Mouse (Mus musculus): ENCODE results near the gene Mlec. TPM values are rescaled to one million over a fixed set of nuclear protein-coding genes. Genes with fewer than 3 reads are reported as not detected.

The Mlec gene
- 95.4 TPM for polyA plus RNA-seq (2017; shearing (Covaris generic))

GRCm38 (mm10) chr5:115158040-115158983 is at the start of gene Mlec:
TSS of gene Mlec (minus strand) at chr5:115158179.

GRCm38 (mm10) chr5:115193669-115194625 is 36.0 kb upstream of the Mlec start, which contains the start of gene Cabp1:
TSS of gene Cabp1 (minus strand) at chr5:115194381.

GRCm38 (mm10) chr5:115134234-115135165 is 23.5 kb downstream of the Mlec start, which contains the start of gene Unc119b:
TSS of gene Unc119b (minus strand) at chr5:115134975.

DNA sequence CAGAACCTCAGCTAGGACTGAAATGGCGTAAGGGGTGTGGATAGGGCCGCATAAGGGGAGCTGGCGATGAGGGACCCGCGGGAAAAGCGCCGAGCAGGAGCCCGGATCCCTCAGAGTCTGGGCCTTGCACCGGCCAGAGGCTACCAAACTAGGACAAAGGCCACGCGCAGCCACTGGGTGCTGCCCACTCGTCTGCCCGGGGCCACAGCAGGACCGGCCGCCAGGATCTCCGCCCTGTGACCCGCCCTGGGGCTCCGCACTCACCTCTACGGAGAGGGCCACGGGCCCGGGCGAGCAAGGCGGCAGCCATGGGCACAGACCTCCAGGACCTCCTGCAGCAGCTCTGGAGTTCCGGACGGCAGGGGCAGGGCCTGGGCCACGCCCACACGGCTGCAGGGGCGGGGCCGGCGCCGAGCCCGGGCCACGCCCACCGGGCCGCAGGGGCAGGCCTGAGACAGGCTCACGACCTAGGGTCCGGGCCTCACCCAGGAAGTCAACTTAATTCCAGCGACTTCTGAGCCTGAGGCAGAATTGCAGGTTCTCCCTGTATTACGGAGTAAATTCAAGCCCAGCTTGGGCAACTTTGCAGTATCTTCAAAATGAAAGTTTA is 38.9 kb downstream of the Mlec start, which contains the start of gene Acads:
Gene Acads, minus strand, starts transcription at position 386 of the 610 bp plus-strand sequence.

GRCm38 (mm10) chr5:115098195-115098594 is 59.8 kb downstream of the Mlec start, which contains the start of gene Gm10401:
TSS of gene Gm10401 (minus strand) at chr5:115098295.

Other genes starting within 250 kb of the Mlec start
- 7.4 TPM for gene Oasl1, start 234.9 kb downstream of the Mlec start, polyA plus RNA-seq (2017; shearing (Covaris generic))
- gene 2210016L21Rik, start 216.0 kb downstream of the Mlec start, polyA plus RNA-seq (2017; shearing (Covaris generic)) = 43.9 TPM
- gene Hnf1a, start 187.1 kb downstream of the Mlec start, polyA plus RNA-seq (2017; shearing (Covaris generic)) = 0.06 TPM
- 69.4 TPM for gene Sppl3, start 147.0 kb downstream of the Mlec start, polyA plus RNA-seq (2017; shearing (Covaris generic))
- gene Gm10401, start 59.9 kb downstream of the Mlec start, polyA plus RNA-seq (2017; shearing (Covaris generic)) = not detected
- 37.5 TPM for gene Acads, start 38.8 kb downstream of the Mlec start, polyA plus RNA-seq (2017; shearing (Covaris generic))
- 53.0 TPM for gene Unc119b, start 23.2 kb downstream of the Mlec start, polyA plus RNA-seq (2017; shearing (Covaris generic))
- gene Cabp1, start 36.2 kb upstream of the Mlec start, polyA plus RNA-seq (2017; shearing (Covaris generic)) = 0.55 TPM
- 192 TPM for gene Pop5, start 77.7 kb upstream of the Mlec start, polyA plus RNA-seq (2017; shearing (Covaris generic))
- 131 TPM for gene Rnf10, start 114.7 kb upstream of the Mlec start, polyA plus RNA-seq (2017; shearing (Covaris generic))
- gene Coq5, start 121.5 kb upstream of the Mlec start, polyA plus RNA-seq (2017; shearing (Covaris generic)) = 38.0 TPM
- 468 TPM for gene Dynll1, start 142.8 kb upstream of the Mlec start, polyA plus RNA-seq (2017; shearing (Covaris generic))
- 154 TPM for gene Srsf9, start 169.0 kb upstream of the Mlec start, polyA plus RNA-seq (2017; shearing (Covaris generic))
- gene Gatc, start 183.0 kb upstream of the Mlec start, polyA plus RNA-seq (2017; shearing (Covaris generic)) = 27.5 TPM
- gene Triap1, start 183.0 kb upstream of the Mlec start, polyA plus RNA-seq (2017; shearing (Covaris generic)) = 48.4 TPM
- gene Cox6a1, start 190.8 kb upstream of the Mlec start, polyA plus RNA-seq (2017; shearing (Covaris generic)) = 526 TPM

Measured in CD4-positive, CD25-positive, alpha-beta regulatory T cell (primary cell).